Mouse (Mus musculus) thymus, adult 2 months (tissue): Measurements from ENCODE around the gene Vdr. TPM values are rescaled to one million over a fixed set of nuclear protein-coding genes. Genes with fewer than 3 reads are reported as not detected.

Experiments
- DNase-seq: peaks from one replicate; pipeline ENCODE4 v3.0.0; 2021
- H3K27ac ChIP-seq: fragments of 200-500 bp; 2 replicates; pipeline ENCODE4 v1.5.1; 2012; ENCODE audit warnings: low read length, control low read depth; ENCODE audit not compliant: control insufficient read depth, insufficient read depth
- H3K27me3 ChIP-seq: fragments of 200-500 bp; 2 replicates; pipeline ENCODE4 v1.6.1; 2012; ENCODE audit warnings: mild to moderate bottlenecking, low read length, moderate library complexity, mixed read lengths; ENCODE audit not compliant: control insufficient read depth, insufficient read depth
- H3K36me3 ChIP-seq: fragments of 200-500 bp; 2 replicates; pipeline ENCODE4 v1.6.1; 2012; ENCODE audit warnings: mild to moderate bottlenecking, low read length, moderate library complexity; ENCODE audit not compliant: control insufficient read depth, insufficient read depth
- H3K4me1 ChIP-seq: fragments of 200-500 bp; replicated peaks from 2 replicates; pipeline ENCODE4 v1.6.1; 2012; ENCODE audit warnings: low read length; ENCODE audit not compliant: control insufficient read depth, insufficient read depth
- H3K4me3 ChIP-seq: fragments of 200-500 bp; 2 replicates; pipeline ENCODE4 v1.5.1; 2012; ENCODE audit warnings: mild to moderate bottlenecking, low read length, control low read depth, moderate library complexity; ENCODE audit not compliant: control insufficient read depth, insufficient read depth
- CTCF ChIP-seq: fragments of 200-500 bp; IDR thresholded peaks from 2 replicates; pipeline ENCODE4 v1.5.1; 2012; ENCODE audit warnings: mild to moderate bottlenecking, control low read depth, low read length, moderate library complexity, borderline replicate concordance; ENCODE audit not compliant: control insufficient read depth, poor library complexity, insufficient read depth; ENCODE audit errors: extremely low read depth
- POLR2A ChIP-seq: fragments of 200-500 bp; IDR thresholded peaks from 2 replicates; pipeline ENCODE4 v1.6.1; 2012; ENCODE audit warnings: mild to moderate bottlenecking, low read length, control low read depth, moderate library complexity; ENCODE audit not compliant: control insufficient read depth, poor library complexity, insufficient read depth; ENCODE audit errors: extremely low read depth
- WGBS: fragments of 180-500 bp; shearing (Covaris S2); methylation state at CpG from one replicate; pipeline ENCODE4 v1.1.7; 2018; 5-methylcytosine and 5-hydroxymethylcytosine counted together
- polyA plus RNA-seq: library from polyadenylated mRNA; depleted of rRNA; stranded (reverse); fragments of >200 nt; gene quantifications from 2 replicates; pipeline ENCODE4 v1.2.3, GENCODE M21; 2012

Gene Vdr
- polyA plus RNA-seq, 1 experiment, result 6.2 TPM

- no peak for DNase-seq
- H3K4me3 ChIP-seq, result peak overlapping the region; percentile 6
- TF ChIP-seq CTCF, result no peak
- no peak for TF ChIP-seq POLR2A
- 59% methylated on average over 3 of the region's 3 CpGs for WGBS
- peaks cover 64% of the 10 kb centered on the region for H3K4me1 ChIP-seq
- no peaks in the 10 kb centered on the region for H3K36me3 ChIP-seq
- no peaks in the 10 kb centered on the region for H3K27me3 ChIP-seq
- peak overlapping the region; percentile 95 for H3K27ac ChIP-seq
These were observed 70.4 kb downstream of the Vdr start for GRCm38 (mm10) chr15:97839991-97840455.

- WGBS, result 60% methylated on average over 4 of the region's 4 CpGs
- peak overlapping the region; percentile 95 for H3K27ac ChIP-seq
- DNase-seq, result no peak
These were observed 71.0 kb downstream of the Vdr start for GRCm38 (mm10) chr15:97839473-97839872.

GRCm38 (mm10) chr15:97839012-97839411, 71.4 kb downstream of the Vdr start:
- peaks cover 64% of the 10 kb centered on the region for H3K4me1 ChIP-seq
- no peak for DNase-seq
- no peak for TF ChIP-seq POLR2A
- TF ChIP-seq CTCF, result no peak
- 88% methylated on average over 2 of the region's 2 CpGs for WGBS
- H3K27ac ChIP-seq, result peak overlapping the region; percentile 95
- H3K4me3 ChIP-seq, result no peak overlapping the region
- H3K36me3 ChIP-seq, result no peaks in the 10 kb centered on the region
- H3K27me3 ChIP-seq, result no peaks in the 10 kb centered on the region

More at GRCm38 (mm10) chr15:97839473-97839872, 71.0 kb downstream of the Vdr start:
- Histone ChIP-seq H3K27me3 (no peaks in the 10 kb centered on the region), H3K4me3 (no peak overlapping the region), H3K4me1 (peaks cover 63% of the 10 kb centered on the region), H3K36me3 (no peaks in the 10 kb centered on the region)
- no peak for TF ChIP-seq CTCF
- TF ChIP-seq POLR2A, result no peak

GRCm38 (mm10) chr15:97838395-97838794, 72.0 kb downstream of the Vdr start:
- Histone ChIP-seq H3K4me3 (no peak overlapping the region), H3K4me1 (peaks cover 71% of the 10 kb centered on the region), H3K27me3 (no peaks in the 10 kb centered on the region), H3K27ac (peak overlapping the region; percentile 95), H3K36me3 (no peaks in the 10 kb centered on the region)
- no peak for DNase-seq
- TF ChIP-seq POLR2A (no peak), CTCF (no peak)
- WGBS, result 87% methylated on average over 4 of the region's 4 CpGs

- H3K4me1 ChIP-seq, result peaks cover 78% of the 10 kb centered on the region
- peak overlapping the region; percentile 44 for H3K4me3 ChIP-seq
- WGBS, result 13% methylated on average over 8 of the region's 8 CpGs
- DNase-seq, result peak; percentile 48
- TF ChIP-seq POLR2A, result no peak
- no peak for TF ChIP-seq CTCF
- no peaks in the 10 kb centered on the region for H3K36me3 ChIP-seq
- no peaks in the 10 kb centered on the region for H3K27me3 ChIP-seq
- peak overlapping the region; percentile 95 for H3K27ac ChIP-seq
These were observed 72.9 kb downstream of the Vdr start for GRCm38 (mm10) chr15:97837491-97838061.

GRCm38 (mm10) chr15:97836894-97837247, 73.6 kb downstream of the Vdr start:
- Histone ChIP-seq H3K4me1 (peaks cover 85% of the 10 kb centered on the region), H3K27me3 (no peaks in the 10 kb centered on the region), H3K36me3 (no peaks in the 10 kb centered on the region), H3K4me3 (peak overlapping the region; percentile 16), H3K27ac (peak overlapping the region; percentile 95)
- DNase-seq, result no peak
- no peak for TF ChIP-seq POLR2A
- WGBS, result 6% methylated on average over 8 of the region's 8 CpGs

GRCm38 (mm10) chr15:97836153-97836893, 74.1 kb downstream of the Vdr start:
- Histone ChIP-seq H3K4me3 (peak overlapping the region; percentile 39), H3K27ac (peak overlapping the region; percentile 95), H3K27me3 (no peaks in the 10 kb centered on the region), H3K36me3 (no peaks in the 10 kb centered on the region), H3K4me1 (peaks cover 83% of the 10 kb centered on the region)
- TF ChIP-seq CTCF, result no peak
- no peak for TF ChIP-seq POLR2A
- 40% methylated on average over 17 of the region's 17 CpGs for WGBS
- peak; percentile 85 for DNase-seq
